Mouse (Mus musculus) gonadal fat pad, adult 2 months (tissue): Measurements from ENCODE around the gene Csdc2. TPM values are rescaled to one million over a fixed set of nuclear protein-coding genes. Genes with fewer than 3 reads are reported as not detected.

Source experiments
- DNase-seq: peaks from one replicate; pipeline ENCODE4 v3.0.0-alpha.2; 2012; ENCODE audit warnings: low read depth
- polyA plus RNA-seq: library from polyadenylated mRNA; depleted of rRNA; stranded (reverse); fragments of >200 nt; gene quantifications from 2 replicates; pipeline ENCODE4 v1.2.3, GENCODE M21; 2012

Csdc2 gene
- polyA plus RNA-seq, 1 experiment: 10.0 TPM

DNA sequence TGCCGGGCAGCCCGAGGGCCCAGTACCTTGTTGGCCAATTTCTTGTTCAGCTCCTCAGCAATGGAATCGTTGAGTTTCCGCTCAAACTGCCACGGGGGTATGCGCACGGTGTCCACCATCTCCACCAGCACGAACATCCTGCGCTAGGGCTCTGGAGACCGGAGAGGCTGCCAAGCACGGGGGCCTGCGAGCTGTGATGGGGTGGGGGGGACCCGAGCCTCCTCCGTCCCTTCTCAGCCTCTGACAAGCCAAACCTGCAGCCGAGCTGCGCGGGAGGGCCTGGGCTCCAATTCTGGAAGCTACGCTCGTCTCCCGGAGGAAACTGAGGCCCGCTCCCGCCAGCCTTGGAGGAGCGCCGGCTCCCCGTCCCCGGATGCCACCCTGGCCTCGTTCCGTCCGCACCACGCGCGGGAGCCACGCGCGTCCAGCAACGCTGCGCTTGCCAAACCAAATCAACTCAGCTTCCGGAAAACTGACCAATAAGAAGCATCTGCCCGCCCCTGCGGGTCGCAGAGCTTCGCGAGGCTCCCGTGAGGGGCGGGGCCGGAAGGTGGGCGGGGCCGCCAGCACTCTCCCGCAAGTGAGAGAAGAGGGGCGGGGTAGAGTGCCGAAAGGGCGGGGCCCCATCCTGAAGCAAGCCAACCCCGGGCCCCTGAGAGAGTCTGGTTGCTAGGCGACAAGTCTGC is 10.7 kb upstream of the Csdc2 start, which contains the start of gene Polr3h:
Polr3h (minus strand) TSS at position 481 of the 686 bp plus-strand sequence.
- DNase-seq: no peak

GRCm38 (mm10) chr15:81926446-81926822 is 10.1 kb upstream of the Csdc2 start:
- DNase-seq: no peak

DNA sequence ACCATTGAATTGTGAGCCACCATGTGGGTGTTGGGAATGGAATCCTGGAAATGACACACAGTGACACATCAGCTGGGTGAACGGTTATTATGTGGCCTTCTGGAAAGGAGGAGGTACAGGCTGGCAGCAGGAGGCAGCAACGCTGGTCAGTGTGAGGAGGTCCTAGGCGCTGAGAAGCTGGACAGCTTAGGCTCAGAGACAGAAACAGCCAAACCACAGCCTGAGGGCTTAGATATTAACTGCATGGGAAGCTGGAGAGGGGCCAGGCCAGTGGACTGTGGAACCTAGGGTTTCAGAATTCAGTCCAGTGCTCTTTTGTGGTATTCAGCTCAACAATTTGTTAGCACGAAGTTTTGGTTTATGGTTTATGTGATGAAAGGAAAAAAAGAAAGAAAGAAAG is 8.8 kb upstream of the Csdc2 start:
- no peak for DNase-seq

DNA sequence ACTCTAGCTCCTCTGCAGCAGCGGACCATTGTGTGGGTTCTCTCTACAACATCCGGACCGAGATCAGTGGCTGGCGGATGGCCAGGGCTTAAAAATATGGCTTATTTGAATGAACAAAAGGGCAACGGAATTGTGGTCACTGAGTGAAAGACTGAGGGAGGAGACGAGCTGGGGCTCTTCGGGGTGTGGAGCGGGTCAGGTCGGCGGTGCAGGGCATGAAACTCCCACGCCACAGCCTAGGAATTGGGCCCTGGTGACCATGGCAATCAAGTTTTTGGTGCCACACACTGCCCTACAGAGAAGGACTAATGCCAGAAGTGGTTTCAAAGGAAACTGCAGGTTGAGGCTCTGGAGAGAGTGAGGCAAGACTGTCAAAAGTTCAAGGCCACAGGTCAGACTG is 8.3 kb upstream of the Csdc2 start:
- no peak for DNase-seq

GRCm38 (mm10) chr15:81932951-81933470 is 3.5 kb upstream of the Csdc2 start:
- no peak for DNase-seq

DNA sequence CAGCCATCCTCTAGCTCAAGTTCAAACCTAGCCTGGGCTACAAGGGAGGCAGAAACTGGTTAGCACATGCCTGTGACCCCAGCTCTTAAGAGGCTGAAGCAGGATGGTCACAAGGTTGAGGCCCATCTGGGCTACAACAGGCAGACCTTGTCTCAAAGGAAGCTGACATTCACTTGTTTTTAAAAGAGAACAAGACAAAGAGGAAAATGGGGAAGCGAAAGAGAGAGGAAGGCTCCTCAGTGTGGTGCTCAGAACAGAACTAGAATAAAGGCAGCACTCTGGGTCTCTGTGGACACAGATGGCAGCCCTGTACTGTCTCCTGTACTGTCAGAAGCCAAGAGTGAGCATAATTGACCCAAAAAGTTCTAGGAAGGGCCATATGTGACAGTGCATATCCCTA is 2.6 kb upstream of the Csdc2 start:
- DNase-seq: no peak

DNA sequence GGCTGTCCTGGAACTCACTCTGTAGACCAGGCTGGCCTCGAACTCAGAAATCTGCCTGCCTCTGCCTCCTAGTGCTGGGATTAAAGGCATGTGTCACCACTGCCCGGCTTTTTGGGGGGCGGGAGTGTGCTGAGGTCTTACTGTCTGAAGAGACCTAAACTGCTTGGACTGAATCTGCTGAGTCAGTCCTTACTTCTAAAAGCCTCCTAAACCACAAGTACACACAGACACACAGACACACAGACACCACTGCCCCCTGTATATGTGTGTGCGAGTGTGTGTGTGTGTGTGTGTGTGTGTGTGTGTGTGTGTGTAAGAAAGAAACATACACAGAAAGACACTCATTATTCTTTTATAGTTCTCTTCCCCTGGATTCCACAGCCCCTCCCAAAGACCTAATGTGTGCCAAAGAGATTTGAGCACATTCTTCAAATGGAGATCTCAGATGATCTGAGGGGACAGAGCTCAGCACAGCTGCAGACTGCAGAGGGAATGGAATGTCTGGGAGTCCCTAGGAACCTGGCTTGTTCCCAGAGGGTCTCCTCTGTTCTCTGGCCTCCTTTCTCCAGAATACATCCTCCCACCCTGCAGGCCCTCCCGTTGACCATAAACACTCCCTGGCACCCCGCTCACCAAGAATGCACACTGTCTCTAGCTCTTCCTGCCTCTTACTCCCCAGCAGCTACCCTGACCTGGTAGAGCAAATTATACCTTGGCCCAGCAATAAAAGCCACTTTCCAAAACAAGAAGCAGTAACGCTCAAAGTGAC is 506 bp upstream of the Csdc2 start:
- DNase-seq: no peak

DNA sequence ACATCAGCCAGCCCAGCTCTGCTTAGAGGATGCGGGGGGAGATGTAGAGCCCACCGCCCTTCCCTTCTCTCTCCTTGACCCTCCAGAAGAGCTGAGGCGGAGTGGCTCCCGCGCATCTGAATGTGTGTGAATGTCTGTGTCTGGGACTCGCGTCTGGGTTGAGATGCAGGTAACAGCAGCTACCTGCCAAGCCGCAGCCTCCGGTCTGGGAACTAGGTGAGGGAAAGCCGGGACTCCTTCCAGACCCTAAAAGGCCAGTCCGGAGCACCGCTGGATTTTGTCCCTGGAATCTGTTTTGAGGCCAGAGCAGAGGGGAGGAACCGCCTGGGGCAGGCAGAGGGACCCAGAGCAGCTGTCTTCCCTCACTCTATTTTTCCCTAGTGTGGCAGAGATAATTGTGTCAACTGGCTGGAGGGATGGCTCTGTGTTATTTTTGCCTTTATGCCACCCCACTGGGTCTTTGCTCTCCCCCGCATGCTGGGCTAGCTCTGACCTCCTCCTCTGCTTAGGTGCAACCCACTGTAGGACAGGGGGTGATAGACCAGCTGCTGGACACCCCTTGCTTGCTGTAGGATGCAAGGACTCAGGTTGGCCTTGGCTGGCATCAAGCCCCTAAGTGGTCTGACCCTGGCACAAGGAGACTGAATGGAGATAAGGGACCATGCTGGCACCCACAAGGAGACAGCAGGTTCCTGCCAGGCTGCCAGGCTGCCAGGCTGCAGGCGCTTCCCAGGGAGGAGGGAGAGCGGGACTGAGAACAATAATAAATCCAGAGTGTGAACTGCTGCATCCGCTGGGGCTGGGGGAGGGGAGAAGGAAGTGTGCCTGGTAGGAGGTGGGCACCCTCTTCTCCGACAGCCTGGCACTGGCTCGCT is 776 bp downstream of the Csdc2 start:
- no peak for DNase-seq

- no peak for DNase-seq
Observed at GRCm38 (mm10) chr15:81938246-81938645, 1.7 kb downstream of the Csdc2 start.

DNA sequence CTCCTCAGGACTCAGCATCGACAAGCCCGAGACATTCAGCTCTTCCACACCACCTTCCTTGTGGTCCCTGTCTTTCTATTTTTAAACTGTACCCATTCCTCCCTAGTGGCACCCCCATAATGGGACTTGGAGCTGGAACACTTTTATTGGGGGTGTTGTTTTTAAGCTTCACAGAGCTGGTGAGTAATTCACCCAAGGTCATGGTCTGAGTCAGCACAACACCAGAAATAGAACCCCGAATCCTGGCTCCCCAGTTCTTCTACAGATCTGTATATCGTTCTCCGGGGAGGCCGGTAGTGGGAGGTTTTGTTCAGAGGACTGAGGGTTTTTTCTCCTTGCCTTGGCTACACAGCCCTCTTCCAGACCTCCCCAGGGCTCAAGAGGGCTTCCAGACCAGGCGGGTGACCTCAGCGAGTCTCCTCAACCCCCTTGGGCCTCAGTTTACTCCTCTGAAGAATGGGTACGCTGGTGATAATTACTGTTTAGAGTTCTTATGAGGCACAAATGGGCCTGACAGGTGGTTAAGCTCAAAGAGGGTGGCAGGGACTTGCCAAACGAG is 2.7 kb downstream of the Csdc2 start:
- DNase-seq: no peak

GRCm38 (mm10) chr15:81939774-81940173 is 3.2 kb downstream of the Csdc2 start:
- no peak for DNase-seq

DNA sequence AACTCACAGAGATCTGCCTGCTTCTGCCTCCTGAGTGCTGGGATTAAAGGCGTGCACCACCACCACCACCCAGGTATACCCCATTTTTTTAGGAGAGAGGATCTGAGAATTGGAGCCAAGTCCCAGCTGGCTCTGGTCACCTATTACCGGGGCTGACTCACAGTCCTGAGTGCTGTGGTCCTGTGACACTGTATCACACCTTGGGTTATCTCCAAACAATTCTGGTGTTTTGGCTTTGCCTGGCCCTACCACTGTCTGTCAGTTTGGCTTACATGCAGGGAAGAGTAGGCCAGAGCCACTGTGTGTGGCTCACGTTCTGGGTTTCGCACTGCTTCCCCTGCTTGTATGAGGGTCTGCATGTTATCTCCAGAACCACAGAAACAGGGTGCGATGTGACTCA is 3.7 kb downstream of the Csdc2 start:
- DNase-seq: no peak

- DNase-seq: no peak
Observed at GRCm38 (mm10) chr15:81941010-81941409, 4.5 kb downstream of the Csdc2 start.

GRCm38 (mm10) chr15:81943176-81943749 is 6.7 kb downstream of the Csdc2 start:
- no peak for DNase-seq

DNA sequence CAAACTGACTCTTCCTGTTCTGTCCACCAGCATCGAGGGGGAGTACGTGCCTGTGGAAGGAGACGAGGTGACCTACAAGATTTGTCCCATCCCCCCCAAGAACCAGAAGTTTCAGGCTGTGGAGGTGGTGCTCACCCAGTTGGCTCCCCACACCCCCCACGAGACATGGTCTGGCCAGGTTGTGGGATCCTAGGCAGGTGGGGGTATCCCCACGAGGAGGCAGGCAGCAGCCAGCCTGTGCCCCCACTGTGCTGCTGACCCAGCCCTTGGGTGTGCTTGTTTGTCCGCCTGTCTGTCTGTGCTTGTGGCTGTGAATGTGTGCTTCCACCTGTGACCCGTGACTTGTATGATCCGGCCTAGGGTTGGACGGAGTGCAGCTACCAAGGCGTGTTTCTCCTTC is 12.5 kb downstream of the Csdc2 start:
- DNase-seq: no peak

DNA sequence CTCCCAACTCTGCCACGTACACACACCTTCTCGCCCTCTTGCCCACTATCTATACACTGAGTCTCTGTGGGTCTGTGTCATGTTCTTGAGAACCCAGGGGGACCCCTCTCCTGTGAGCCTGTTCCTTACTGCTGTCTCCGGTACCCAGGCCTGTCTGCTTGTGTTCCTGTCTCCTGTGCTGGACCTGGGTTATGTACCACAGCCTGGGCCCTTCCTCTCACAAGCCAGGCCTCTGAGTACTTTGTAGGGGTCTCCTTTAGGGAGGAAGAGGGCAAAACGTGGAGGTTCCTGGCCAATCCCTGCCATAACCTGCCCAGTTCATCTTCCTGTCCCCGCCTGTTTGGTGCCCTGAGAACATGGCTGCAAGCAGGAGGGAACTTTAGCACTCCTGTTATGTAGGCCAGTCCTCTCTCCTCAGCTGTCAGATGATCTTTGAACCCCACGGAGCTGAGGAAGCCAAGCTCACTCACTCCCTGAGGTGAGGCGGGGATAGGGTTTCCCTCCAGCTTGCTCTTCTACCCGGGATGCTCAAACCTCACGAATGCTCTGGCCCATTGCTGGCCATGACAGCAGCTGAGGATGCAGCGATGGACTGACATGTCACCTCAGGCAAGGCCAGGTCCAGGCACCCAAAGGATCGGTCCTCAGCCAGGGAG is 13.0 kb downstream of the Csdc2 start:
- no peak for DNase-seq

GRCm38 (mm10) chr15:81950716-81951115 is 14.2 kb downstream of the Csdc2 start:
- DNase-seq: no peak

GRCm38 (mm10) chr15:81951159-81951558 is 14.6 kb downstream of the Csdc2 start:
- DNase-seq: no peak

- no peak for DNase-seq
Observed at GRCm38 (mm10) chr15:81952310-81952709, 15.8 kb downstream of the Csdc2 start.

DNA sequence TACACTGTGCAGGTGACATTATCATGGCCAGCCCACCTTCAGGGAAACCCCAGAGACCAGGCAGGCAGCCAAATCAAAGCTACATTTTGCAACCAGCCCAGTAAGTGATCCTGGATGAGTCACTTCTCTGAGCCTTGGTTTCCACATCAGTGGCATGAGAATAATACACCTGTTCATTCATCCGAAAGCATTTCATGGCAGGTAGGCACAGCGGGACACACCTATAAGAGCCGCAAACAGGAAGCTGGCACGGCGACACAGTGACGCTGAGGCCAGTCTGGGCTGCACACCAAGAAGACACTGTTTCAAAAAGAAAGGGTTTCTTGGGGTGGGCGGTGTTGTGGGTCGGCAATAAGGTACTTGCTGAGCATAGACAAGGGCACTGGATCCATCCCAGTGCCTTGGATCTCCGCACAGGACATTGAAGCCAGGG is 17.6 kb downstream of the Csdc2 start:
- DNase-seq: peak; percentile 89

- no peak for DNase-seq
Observed at GRCm38 (mm10) chr15:81954716-81955115, 18.2 kb downstream of the Csdc2 start.
